Comparison of ENCODE assay signal across 23 mouse cellular contexts in genomic region chr2:135932569-135932968, GRCm38 (mm10).
"Had no signal": no experiment of that assay in that cellular context is flagged by ENCODE, and none has a peak within 500 bp of the region (broad histone marks: within the 10 kb centered on the region; RNA-seq: fewer than 3 reads in every experiment).

No protein-coding gene starts in this region.

- H3K4me1 ChIP-seq: limb, embryonic 15.5 days; liver, embryonic 12.5 days had no signal

- H3K9me3 ChIP-seq: heart, embryonic 12.5 days; hindbrain, embryonic 10.5 days; hindbrain, embryonic 12.5 days; limb, embryonic 13.5 days; limb, embryonic 15.5 days; liver, embryonic 12.5 days had no signal

- H3K9ac ChIP-seq: heart, embryonic 12.5 days; hindbrain, embryonic 12.5 days; hindbrain, embryonic 14.5 days; limb, embryonic 13.5 days; limb, embryonic 15.5 days; liver, embryonic 12.5 days had no signal

- H3K27me3 ChIP-seq: heart, embryonic 12.5 days; hindbrain, embryonic 12.5 days; limb, embryonic 13.5 days; limb, embryonic 15.5 days; liver, embryonic 12.5 days had no signal

- DNase-seq: gastrocnemius, postnatal 14 days; gastrocnemius, postnatal 36 days; heart, adult 2 months; heart, postnatal 10 days; heart, postnatal 4 days; kidney, adult 18-20 months; kidney, adult 8-10 months; kidney, postnatal 10 days; kidney, postnatal 25 days; kidney, postnatal 4 days; layer of hippocampus, postnatal 36 days; left cerebral cortex, postnatal 4 days had no signal

- H3K4me2 ChIP-seq: heart, embryonic 12.5 days; hindbrain, embryonic 12.5 days; hindbrain, embryonic 14.5 days; limb, embryonic 13.5 days; limb, embryonic 15.5 days; liver, embryonic 12.5 days had no signal

- H3K36me3 ChIP-seq: heart, embryonic 12.5 days; hindbrain, embryonic 12.5 days; limb, embryonic 13.5 days; limb, embryonic 15.5 days; liver, embryonic 12.5 days had no signal

- H3K27ac ChIP-seq: heart, adult 2 months; hindbrain, embryonic 10.5 days; hindbrain, embryonic 12.5 days; hindbrain, embryonic 14.5 days; layer of hippocampus, adult 2 months; limb, embryonic 13.5 days; limb, embryonic 15.5 days; liver, embryonic 12.5 days had no signal

- ATAC-seq: hindbrain, embryonic 16.5 days; inflammation-experienced regulatory T-cells, adult 6 months; intestine, embryonic 16.5 days; liver, embryonic 12.5 days had no signal

- H3K4me3 ChIP-seq: heart, adult 2 months; heart, embryonic 12.5 days; hindbrain, embryonic 10.5 days; hindbrain, embryonic 12.5 days; layer of hippocampus, adult 2 months; limb, embryonic 13.5 days; limb, embryonic 15.5 days; liver, embryonic 12.5 days had no signal
